ENCODE assay signal across 9 mouse cellular contexts in genomic region chr4:100994442-100995255, GRCm38 (mm10). TPM values are rescaled to one million over a fixed set of nuclear protein-coding genes. Genes with fewer than 3 reads are reported as not detected.
DNase-seq lines count a peak whose midpoint lies in the region; ATAC-seq lines count a peak whose summit lies in the region.
"Had no signal": no experiment of that assay in that cellular context is flagged by ENCODE, and none has a peak within 500 bp of the region (broad histone marks: within the 10 kb centered on the region; RNA-seq: fewer than 3 reads in every experiment).

No protein-coding gene starts in this region.

- H3K4me2 ChIP-seq in lung, embryonic 16.5 days (ENCODE audit: low read depth, low read length) = no peak overlapping the region
- no peak overlapping the region for H3K4me2 ChIP-seq in stomach, embryonic 16.5 days (ENCODE audit: low read depth, low read length)

- H3K27ac ChIP-seq in lung, embryonic 16.5 days (ENCODE audit: low read length) = no peak overlapping the region
- no peak overlapping the region for H3K27ac ChIP-seq in stomach, embryonic 16.5 days (ENCODE audit: low read length)

- H3K36me3 ChIP-seq in lung, embryonic 16.5 days (ENCODE audit: control insufficient read depth, insufficient read depth, low read length) = peaks cover 12% of the 10 kb centered on the region
- H3K36me3 ChIP-seq in erythroblast, embryonic 14.5 days (ENCODE audit: control insufficient read depth) = peaks cover 29% of the 10 kb centered on the region
- H3K36me3 ChIP-seq in stomach, embryonic 16.5 days (ENCODE audit: control insufficient read depth, insufficient read depth, low read length) = peaks cover 8% of the 10 kb centered on the region; the same call in 1 of the 2 replicates

- no peak for DNase-seq in lung, adult 18-20 months
- peak; percentile 40 for DNase-seq in lung, postnatal 10 days
- no peak for DNase-seq in cerebellum, postnatal 25 days
- DNase-seq in ovary, postnatal 36 days (ENCODE audit: low spot score) = no peak
- DNase-seq: cerebellum, postnatal 14 days had no signal

- peak; percentile 50 for ATAC-seq in lung, embryonic 16.5 days (ENCODE audit: low read depth)
- peak; percentile 34; the same call in 1 of the 2 replicates for ATAC-seq in stomach, embryonic 16.5 days (ENCODE audit: insufficient read depth, low FRiP score)

- H3K27me3 ChIP-seq in lung, embryonic 16.5 days (ENCODE audit: control insufficient read depth, insufficient read depth, low read depth, low read length) = no peaks in the 10 kb centered on the region
- no peaks in the 10 kb centered on the region for H3K27me3 ChIP-seq in erythroblast, embryonic 14.5 days (ENCODE audit: control insufficient read depth)
- no peaks in the 10 kb centered on the region for H3K27me3 ChIP-seq in stomach, embryonic 16.5 days (ENCODE audit: control insufficient read depth, insufficient read depth, low read length)

- H3K9ac ChIP-seq in lung, embryonic 16.5 days (ENCODE audit: low read length) = no peak overlapping the region
- H3K9ac ChIP-seq in stomach, embryonic 16.5 days (ENCODE audit: low read length) = no peak overlapping the region

- no peaks in the 10 kb centered on the region for H3K9me3 ChIP-seq in lung, embryonic 16.5 days (ENCODE audit: control insufficient read depth, low read length)
- H3K9me3 ChIP-seq in erythroblast, embryonic 14.5 days (ENCODE audit: control insufficient read depth, low read length) = no peaks in the 10 kb centered on the region
- H3K9me3 ChIP-seq in stomach, embryonic 16.5 days (replicated peaks; ENCODE audit: control insufficient read depth, low read length) = no peaks in the 10 kb centered on the region

- H3K4me1 ChIP-seq in lung, embryonic 16.5 days (replicated peaks; ENCODE audit: control insufficient read depth, insufficient read depth, low read length) = 0 out of 2 replicates have a peak, but pooled peaks cover 3% of the 10 kb centered on the region
- peaks cover 84% of the 10 kb centered on the region for H3K4me1 ChIP-seq in erythroblast, embryonic 14.5 days (ENCODE audit: control insufficient read depth)
- H3K4me1 ChIP-seq in stomach, embryonic 16.5 days (ENCODE audit: control insufficient read depth, insufficient read depth, low read length) = no peaks in the 10 kb centered on the region

- no peak overlapping the region for H3K4me3 ChIP-seq in lung, embryonic 16.5 days (ENCODE audit: low read length)
- peak overlapping the region; percentile 81 for H3K4me3 ChIP-seq in erythroblast, embryonic 14.5 days (replicated peaks)
- no peak overlapping the region for H3K4me3 ChIP-seq in stomach, embryonic 16.5 days (replicated peaks; ENCODE audit: low read length)

- WGBS in lung, embryonic 16.5 days = 55% methylated on average over 18 of the region's 18 CpGs
- WGBS in stomach, embryonic 16.5 days = 58% methylated on average over 18 of the region's 18 CpGs

RNA-seq across cellular contexts. Expression of gene Gm10577, which starts 25.8 kb away (rescaled TPM):
- not detected in 2 replicates for polyA plus RNA-seq in lung, embryonic 16.5 days (2015; fragmentation: Nextera tagmentation; extraction: Ambion mirVana)
- not detected in 2 replicates for polyA plus RNA-seq in erythroblast, embryonic 14.5 days (2012)
- polyA plus RNA-seq in stomach, embryonic 16.5 days (2015; fragmentation: Nextera tagmentation; extraction: Ambion mirVana) = not detected in 2 replicates
- polyA plus RNA-seq: limb, embryonic 11.5 days had no signal
